Mouse (Mus musculus) MEL (cell line): ENCODE measurements around the gene Pnpo. TPM values are rescaled to one million over a fixed set of nuclear protein-coding genes. Genes with fewer than 3 reads are reported as not detected.
A peak's percentile ranks its signal among the peaks of the same experiment; 100 is the strongest.

Experiments
- DNase-seq: peaks from one replicate; pipeline ENCODE4 v3.0.0; 2011; ENCODE audit warnings: low read depth, low spot score
- H3K27ac ChIP-seq: 2 replicates; pipeline ENCODE4 v1.5.1; 2012; ENCODE audit warnings: low read depth, mild to moderate bottlenecking, control low read depth, low read length, moderate library complexity; ENCODE audit not compliant: control insufficient read depth
- H3K27me3 ChIP-seq, 2 experiments: fragments of 150-350 bp in 1 of 2; sonication (generic) in 1 of 2; 2 replicates each; pipeline ENCODE4 v1.6.1; 2012; ENCODE audit warnings: low read length in 2 of 2, mild to moderate bottlenecking in 2 of 2, improper control_type of control experiment in 1 of 2, moderate library complexity in 1 of 2; ENCODE audit not compliant: insufficient read depth in 2 of 2, control insufficient read depth in 1 of 2
- H3K36me3 ChIP-seq, 2 experiments: 2 replicates each; pipeline ENCODE4 v1.6.1; 2012 to 2014; ENCODE audit warnings: low read length in 2 of 2, improper control_type of control experiment in 1 of 2, inconsistent platforms in 1 of 2, mild to moderate bottlenecking in 1 of 2; ENCODE audit not compliant: insufficient read depth in 2 of 2, control insufficient read depth in 1 of 2
- H3K4me1 ChIP-seq, 2 experiments: fragments of 150-350 bp in 1 of 2; sonication (generic) in 1 of 2; 2 replicates each; pipeline ENCODE4 v1.6.1; 2012; ENCODE audit warnings: low read length in 2 of 2, improper control_type of control experiment in 1 of 2, mild to moderate bottlenecking in 1 of 2; ENCODE audit not compliant: insufficient read depth in 2 of 2, control insufficient read depth in 1 of 2
- H3K4me3 ChIP-seq, 2 experiments: fragments of 150-350 bp in 1 of 2; sonication (generic) in 1 of 2; 2 replicates each; pipeline ENCODE4 v1.5.1; 2012; ENCODE audit warnings: low read depth in 2 of 2, low read length in 2 of 2, mild to moderate bottlenecking in 2 of 2, moderate library complexity in 2 of 2, control low read depth in 1 of 2, improper control_type of control experiment in 1 of 2; ENCODE audit not compliant: control insufficient read depth in 1 of 2, insufficient read depth in 1 of 2
- H3K79me2 ChIP-seq: 2 replicates; pipeline ENCODE4 v1.6.1; 2012; ENCODE audit warnings: mild to moderate bottlenecking, low read length, moderate library complexity; ENCODE audit not compliant: control insufficient read depth, poor library complexity, insufficient read depth
- H3K9ac ChIP-seq: 2 replicates; pipeline ENCODE4 v1.6.1; 2012; ENCODE audit warnings: low read depth, mild to moderate bottlenecking, control low read depth, low read length, moderate library complexity; ENCODE audit not compliant: control insufficient read depth, poor library complexity, severe bottlenecking
- H3K9me3 ChIP-seq: fragments of 150-350 bp; sonication (generic); replicated peaks from 2 replicates; pipeline ENCODE4 v1.6.1; 2012; ENCODE audit warnings: mild to moderate bottlenecking, low read length, improper control_type of control experiment, moderate library complexity; ENCODE audit not compliant: insufficient read depth
- BHLHE40 ChIP-seq: IDR thresholded peaks from 2 replicates; pipeline ENCODE4 v1.6.1; 2012; ENCODE audit warnings: low read depth, mild to moderate bottlenecking, inconsistent platforms, low read length, improper control_type of control experiment, borderline replicate concordance
- CHD1 ChIP-seq: IDR thresholded peaks from 2 replicates; pipeline ENCODE4 v1.6.1; 2012; ENCODE audit warnings: low read depth, mild to moderate bottlenecking, inconsistent platforms, low read length, improper control_type of control experiment
- CTCF ChIP-seq, 3 experiments: IDR thresholded peaks in 2 of 3; conservative IDR thresholded peaks in 1 of 3; 2 replicates each; pipeline ENCODE4 v1.5.1; 2011 to 2012; ENCODE audit warnings: low read length in 3 of 3, low read depth in 2 of 3, mild to moderate bottlenecking in 2 of 3, improper control_type of control experiment in 1 of 3, inconsistent platforms in 1 of 3, mixed read lengths in 1 of 3, moderate library complexity in 1 of 3; ENCODE audit not compliant: control insufficient read depth in 1 of 3, insufficient read depth in 1 of 3, poor library complexity in 1 of 3, severe bottlenecking in 1 of 3
- EP300 ChIP-seq, 2 experiments: IDR thresholded peaks; 2 replicates each; pipeline ENCODE4 v1.6.1; 2011; ENCODE audit warnings: improper control_type of control experiment in 2 of 2, low read length in 2 of 2, low read depth in 1 of 2, mild to moderate bottlenecking in 1 of 2
- ETS1 ChIP-seq: IDR thresholded peaks from 2 replicates; pipeline ENCODE4 v1.6.1; 2012; ENCODE audit warnings: low read depth, mild to moderate bottlenecking, inconsistent platforms, low read length, improper control_type of control experiment, moderate library complexity
- GABPA ChIP-seq: IDR thresholded peaks from 2 replicates; pipeline ENCODE4 v1.6.1; 2012; ENCODE audit warnings: low read depth, mild to moderate bottlenecking, inconsistent platforms, low read length, improper control_type of control experiment, moderate library complexity
- GATA1 ChIP-seq: IDR thresholded peaks from 2 replicates; pipeline ENCODE4 v1.6.1; 2011; ENCODE audit warnings: low read depth, low read length, improper control_type of control experiment
- HCFC1 ChIP-seq: IDR thresholded peaks from 2 replicates; pipeline ENCODE4 v1.6.1; 2012; ENCODE audit warnings: low read depth, mild to moderate bottlenecking, inconsistent platforms, low read length, improper control_type of control experiment, moderate library complexity
- JUND ChIP-seq: IDR thresholded peaks from 2 replicates; pipeline ENCODE4 v1.6.1; 2011; ENCODE audit warnings: low read depth, mild to moderate bottlenecking, improper control_type of control experiment, low read length
- KAT2A ChIP-seq: conservative IDR thresholded peaks from 2 replicates; pipeline ENCODE4 v1.6.1; 2012; ENCODE audit warnings: low read depth, low read length, improper control_type of control experiment, inconsistent platforms
- MAX ChIP-seq: IDR thresholded peaks from 2 replicates; pipeline ENCODE4 v1.6.1; 2011; ENCODE audit warnings: low read length, improper control_type of control experiment
- MAZ ChIP-seq: IDR thresholded peaks from 2 replicates; pipeline ENCODE4 v1.6.1; 2012; ENCODE audit warnings: low read depth, mild to moderate bottlenecking, inconsistent platforms, low read length, improper control_type of control experiment
- MEF2A ChIP-seq: IDR thresholded peaks from 2 replicates; pipeline ENCODE4 v1.6.1; 2014; ENCODE audit warnings: low read depth, mild to moderate bottlenecking, inconsistent platforms, low read length, improper control_type of control experiment; ENCODE audit not compliant: poor library complexity, insufficient replicate concordance, severe bottlenecking; ENCODE audit errors: extremely low read depth
- MYB ChIP-seq: IDR thresholded peaks from 2 replicates; pipeline ENCODE4 v1.6.1; 2011; ENCODE audit warnings: mild to moderate bottlenecking, low read depth, low read length, improper control_type of control experiment
- MYC ChIP-seq: IDR thresholded peaks from 2 replicates; pipeline ENCODE4 v1.6.1; 2011; ENCODE audit warnings: low read depth, mild to moderate bottlenecking, low read length, improper control_type of control experiment, moderate library complexity
- POLR2A ChIP-seq, 2 experiments: IDR thresholded peaks; 2 replicates each; pipeline ENCODE4 v1.6.1; 2011 to 2012; ENCODE audit warnings: low read length in 2 of 2, mild to moderate bottlenecking in 2 of 2, control low read depth in 1 of 2, improper control_type of control experiment in 1 of 2, low read depth in 1 of 2, moderate library complexity in 1 of 2; ENCODE audit not compliant: control insufficient read depth in 1 of 2, insufficient read depth in 1 of 2, poor library complexity in 1 of 2
- RAD21 ChIP-seq: IDR thresholded peaks from 2 replicates; pipeline ENCODE4 v1.6.1; 2011; ENCODE audit warnings: mild to moderate bottlenecking, low read depth, low read length, improper control_type of control experiment
- RCOR1 ChIP-seq: IDR thresholded peaks from 2 replicates; pipeline ENCODE4 v1.6.1; 2012; ENCODE audit warnings: low read depth, mild to moderate bottlenecking, inconsistent platforms, low read length, improper control_type of control experiment
- SIN3A ChIP-seq: IDR thresholded peaks from 2 replicates; pipeline ENCODE4 v1.6.1; 2012; ENCODE audit warnings: low read length, improper control_type of control experiment, inconsistent platforms
- SMC3 ChIP-seq: IDR thresholded peaks from 2 replicates; pipeline ENCODE4 v1.6.1; 2011; ENCODE audit warnings: low read depth, low read length, improper control_type of control experiment
- TAL1 ChIP-seq: IDR thresholded peaks from 2 replicates; pipeline ENCODE4 v1.6.1; 2012; ENCODE audit warnings: mild to moderate bottlenecking, inconsistent platforms, low read length, moderate library complexity, mixed read lengths
- TBP ChIP-seq: IDR thresholded peaks from 2 replicates; pipeline ENCODE4 v1.8.0; 2011; ENCODE audit warnings: low read depth, low read length, improper control_type of control experiment
- UBTF ChIP-seq: IDR thresholded peaks from 2 replicates; pipeline ENCODE4 v1.6.1; 2012; ENCODE audit warnings: low read depth, mild to moderate bottlenecking, inconsistent platforms, low read length, improper control_type of control experiment, moderate library complexity, borderline replicate concordance; ENCODE audit not compliant: insufficient read depth
- USF1 ChIP-seq: IDR thresholded peaks from 2 replicates; pipeline ENCODE4 v1.6.1; 2014; ENCODE audit warnings: low read depth, mild to moderate bottlenecking, inconsistent platforms, low read length, improper control_type of control experiment, moderate library complexity
- USF2 ChIP-seq, 2 experiments: IDR thresholded peaks; 2 replicates each; pipeline ENCODE4 v1.6.1; 2011 to 2012; ENCODE audit warnings: improper control_type of control experiment in 2 of 2, low read length in 2 of 2, borderline replicate concordance in 1 of 2, inconsistent platforms in 1 of 2, low read depth in 1 of 2, mild to moderate bottlenecking in 1 of 2; ENCODE audit not compliant: insufficient read depth in 1 of 2
- ZC3H11A ChIP-seq: IDR thresholded peaks from 2 replicates; pipeline ENCODE4 v1.6.1; 2012; ENCODE audit warnings: low read depth, mild to moderate bottlenecking, inconsistent platforms, low read length, improper control_type of control experiment
- ZKSCAN1 ChIP-seq: IDR thresholded peaks from 2 replicates; pipeline ENCODE4 v1.6.1; 2012; ENCODE audit warnings: low read depth, mild to moderate bottlenecking, inconsistent platforms, low read length, improper control_type of control experiment, moderate library complexity
- ZNF384 ChIP-seq: IDR thresholded peaks from 2 replicates; pipeline ENCODE4 v1.6.1; 2012; ENCODE audit warnings: low read depth, mild to moderate bottlenecking, inconsistent platforms, low read length, improper control_type of control experiment
- polyA plus RNA-seq, 2 experiments: library from polyadenylated mRNA; stranded (reverse) in 1 of 2; unstranded in 1 of 2; fragments of >175 nt in 1 of 2; fragments of >200 nt in 1 of 2; gene quantifications; 2 replicates each; pipeline versions ENCODE4 v1.2.1 to v1.2.4; 2012; ENCODE audit warnings: low replicate concordance in 2 of 2, low read depth in 1 of 2; ENCODE audit not compliant: insufficient read length in 2 of 2, insufficient read depth in 1 of 2, missing spikeins in 1 of 2
- total RNA-seq: library from RNA; depleted of rRNA; stranded (reverse); fragments of 300-350 nt; gene quantifications from 2 replicates; pipeline ENCODE4 v1.2.3, GENCODE M21; 2012

Pnpo gene
- total and polyA plus RNA-seq, 3 experiments = 38.8 to 55.7 TPM; not detected in 1

DNA sequence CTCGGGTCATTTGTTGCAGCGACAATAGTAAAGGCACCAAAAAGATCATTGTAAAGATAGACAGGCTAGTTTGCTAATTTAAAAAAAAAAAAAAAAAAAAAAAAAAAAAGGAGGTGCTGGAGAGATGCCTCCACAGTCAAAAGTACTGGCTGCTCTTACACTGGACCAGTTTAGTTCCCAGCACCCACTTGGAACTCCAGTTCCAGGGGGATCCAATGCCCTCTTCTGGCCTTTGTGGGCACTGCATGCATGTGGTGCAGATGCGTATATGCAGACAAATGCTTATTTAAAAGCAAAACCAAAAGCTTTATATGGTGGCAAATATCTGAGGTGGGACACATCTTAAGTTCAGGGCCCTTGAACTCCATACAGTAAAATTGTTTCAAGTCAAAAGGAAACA is 7.0 kb upstream of the Pnpo start:
- peaks cover 27 to 52% of the 10 kb centered on the region in 2 experiments for H3K4me1 ChIP-seq
- H3K36me3 ChIP-seq = peaks cover 35 to 60% of the 10 kb centered on the region in 2 experiments
- H3K27ac ChIP-seq = peak overlapping the region; percentile 13; the same call in 1 of the 2 replicates
- DNase-seq = peak; percentile 81
- no peak overlapping the region for H3K9ac ChIP-seq
- peak; percentile 47 for TF ChIP-seq RAD21
- no peak for TF ChIP-seq TAL1
- 0 out of 2 replicates have a peak, but pooled peaks have one; percentile 46 for TF ChIP-seq HCFC1
- no peak; the same call in 1 of the 2 replicates for TF ChIP-seq BHLHE40
- peak; percentile 33; the same call in 1 of the 2 replicates for TF ChIP-seq MAX
- TF ChIP-seq USF2 (IDR thresholded peaks at IDR 0.05; ENCODE audit: borderline replicate concordance in 1 of 2, insufficient read depth in 1 of 2, low read depth in 1 of 2, low read length in 2 of 2) = no peak
- TF ChIP-seq ZC3H11A = peak; percentile 54
- 0 out of 2 replicates have a peak, but pooled peaks have one; percentile 27 for TF ChIP-seq RCOR1
- TF ChIP-seq MYC = peak; percentile 51; the same call in 1 of the 2 replicates
- TF ChIP-seq MEF2A = no peak
- no peak for TF ChIP-seq UBTF
- peak; percentile 70 to 74 (median 72) for TF ChIP-seq CTCF (IDR thresholded peaks at IDR 0.05 in 2 of 3, conservative IDR thresholded peaks at IDR 0.05 in 1 of 3; ENCODE audit: control insufficient read depth in 1 of 3, insufficient read depth in 1 of 3, low read depth in 2 of 3, low read length in 3 of 3, poor library complexity in 1 of 3, severe bottlenecking in 1 of 3)
- 0 out of 2 replicates have a peak, but pooled peaks have one; percentile 19 for TF ChIP-seq ETS1
- TF ChIP-seq ZKSCAN1 = no peak
- 0 out of 2 replicates have a peak, but pooled peaks have one; percentile 33 for TF ChIP-seq SIN3A
- no peak for TF ChIP-seq MAZ
- TF ChIP-seq SMC3 = peak; percentile 67
- TF ChIP-seq, all 39 proteins: peak for 10
- no peaks in the 10 kb centered on the region for H3K27me3 ChIP-seq
- no peaks in the 10 kb centered on the region for H3K9me3 ChIP-seq
- H3K79me2 ChIP-seq = peaks cover 25% of the 10 kb centered on the region
- H3K4me3 ChIP-seq = no peak overlapping the region

DNA sequence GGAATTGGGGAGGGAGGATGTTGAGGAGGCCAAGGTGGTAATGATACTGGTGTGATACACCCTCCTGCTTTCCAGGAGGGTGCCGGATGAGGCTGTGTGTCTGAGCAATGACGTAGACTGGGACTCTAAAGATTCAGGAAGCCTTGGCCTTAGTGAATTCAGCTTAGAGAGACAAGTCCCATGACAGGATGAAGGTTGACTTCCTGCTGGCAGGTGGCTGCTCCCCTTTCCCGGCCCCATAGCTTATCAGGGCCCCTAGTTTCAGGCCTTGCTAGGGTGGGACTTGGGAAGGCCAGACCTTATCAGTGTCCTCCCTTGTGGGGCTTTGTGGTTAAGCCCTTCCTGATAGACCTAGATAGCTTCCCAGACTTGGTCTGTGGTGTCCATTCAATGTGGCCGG is 4.1 kb upstream of the Pnpo start:
- Histone ChIP-seq H3K27ac (peak overlapping the region; percentile 85), H3K9ac (peak overlapping the region; percentile 16; the same call in 1 of the 2 replicates), H3K4me1 (peaks cover 26 to 53% of the 10 kb centered on the region in 2 experiments)
- TF ChIP-seq EP300 (IDR thresholded peaks at IDR 0.05; ENCODE audit: low read depth in 1 of 2, low read length in 2 of 2) = peak; percentile 98 to 99
- peak; percentile 69 for TF ChIP-seq USF1
- no peak for TF ChIP-seq TBP
- TF ChIP-seq CTCF (IDR thresholded peaks at IDR 0.05 in 2 of 3, conservative IDR thresholded peaks at IDR 0.05 in 1 of 3; ENCODE audit: control insufficient read depth in 1 of 3, insufficient read depth in 1 of 3, low read depth in 2 of 3, low read length in 3 of 3, poor library complexity in 1 of 3, severe bottlenecking in 1 of 3) = no peak
- peak; percentile 44; the same call in 1 of the 2 replicates for TF ChIP-seq MYB
- TF ChIP-seq SIN3A = peak; percentile 92
- no peak for TF ChIP-seq MEF2A
- TF ChIP-seq CHD1 = no peak
- TF ChIP-seq BHLHE40 = peak; percentile 76; the same call in 1 of the 2 replicates
- TF ChIP-seq JUND = no peak
- TF ChIP-seq POLR2A (IDR thresholded peaks at IDR 0.05; ENCODE audit: control insufficient read depth in 1 of 2, insufficient read depth in 1 of 2, low read depth in 1 of 2, low read length in 2 of 2, poor library complexity in 1 of 2) = peak in 1 of 2 experiments; percentile 51; a peak in 2 of 4 replicates
- TF ChIP-seq HCFC1 = peak; percentile 62; the same call in 1 of the 2 replicates
- no peak for TF ChIP-seq ZC3H11A
- TF ChIP-seq RCOR1 = peak; percentile 90
- no peak for TF ChIP-seq RAD21
- TF ChIP-seq GABPA = no peak
- no peak for TF ChIP-seq ZNF384
- no peak for TF ChIP-seq UBTF
- peak; percentile 23; the same call in 1 of the 2 replicates for TF ChIP-seq KAT2A
- no peak for TF ChIP-seq SMC3
- TF ChIP-seq GATA1 = peak; percentile 99

More for the DNA sequence above, 4.1 kb upstream of the Pnpo start:
- no peaks in the 10 kb centered on the region for H3K9me3 ChIP-seq
- H3K27me3 ChIP-seq = no peaks in the 10 kb centered on the region
- peak; percentile 94 for DNase-seq
- H3K79me2 ChIP-seq = peaks cover 46% of the 10 kb centered on the region
- peaks cover 27 to 60% of the 10 kb centered on the region in 2 experiments for H3K36me3 ChIP-seq
- 0 out of 4 replicates have a peak overlapping the region, but pooled peaks of 1 of the 2 experiments have one; percentile 0 for H3K4me3 ChIP-seq
